Mouse (Mus musculus) midbrain, embryonic 11.5 days (tissue): ENCODE measurements around the gene Gimap9. TPM values are rescaled to one million over a fixed set of nuclear protein-coding genes. Genes with fewer than 3 reads are reported as not detected.

ENCODE experiments used
- ATAC-seq: fragments of 200-750 bp; cut with Nextera tagmentation; 2 replicates; pipeline ENCODE4 v1.8.0; 2017; ENCODE audit warnings: moderate TSS enrichment, moderate library complexity; ENCODE audit not compliant: low FRiP score
- DNase-seq: peaks from one replicate; pipeline ENCODE4 v3.0.0; 2015; ENCODE audit warnings: low spot score; ENCODE audit errors: missing footprints
- H3K27ac ChIP-seq: fragments of 300-500 bp; sonication (generic); 2 replicates; pipeline ENCODE4 v1.5.1; 2014; ENCODE audit warnings: low read depth, low read length
- H3K27me3 ChIP-seq: fragments of 300-500 bp; sonication (generic); 2 replicates; pipeline ENCODE4 v1.6.1; 2014; ENCODE audit warnings: mild to moderate bottlenecking, low read length, moderate library complexity, mixed read lengths; ENCODE audit not compliant: control insufficient read depth, insufficient read depth
- H3K36me3 ChIP-seq: fragments of 300-500 bp; sonication (generic); 2 replicates; pipeline ENCODE4 v1.6.1; 2014; ENCODE audit warnings: mild to moderate bottlenecking, low read length, moderate library complexity, mixed read lengths; ENCODE audit not compliant: control insufficient read depth, insufficient read depth
- H3K4me1 ChIP-seq: fragments of 300-500 bp; sonication (generic); 2 replicates; pipeline ENCODE4 v1.6.1; 2014; ENCODE audit warnings: low read length; ENCODE audit not compliant: control insufficient read depth, insufficient read depth
- H3K4me2 ChIP-seq: fragments of 300-500 bp; sonication (generic); 2 replicates; pipeline ENCODE4 v1.6.1; 2014; ENCODE audit warnings: mild to moderate bottlenecking, moderate library complexity
- H3K4me3 ChIP-seq: fragments of 300-500 bp; sonication (generic); 2 replicates; pipeline ENCODE4 v1.5.1; 2014; ENCODE audit warnings: low read depth, low read length
- H3K9ac ChIP-seq: fragments of 300-500 bp; sonication (generic); 2 replicates; pipeline ENCODE4 v1.6.1; 2014; ENCODE audit warnings: low read length
- H3K9me3 ChIP-seq: fragments of 300-500 bp; sonication (generic); 2 replicates; pipeline ENCODE4 v1.6.1; 2016; ENCODE audit warnings: low read length; ENCODE audit not compliant: control insufficient read depth
- WGBS: fragments of 180-500 bp; shearing (Covaris S2); extraction: QIAGEN DNeasy Blood & Tissue Kit; methylation state at CpG from one replicate; pipeline ENCODE4 v1.1.7; 2014; 5-methylcytosine and 5-hydroxymethylcytosine counted together
- polyA plus RNA-seq: library from polyadenylated mRNA; unstranded; fragments of >200 nt; fragmentation: Nextera tagmentation; extraction: Ambion mirVana; gene quantifications from 2 replicates; pipeline ENCODE4 v1.2.1, GENCODE M21; 2014

The Gimap9 gene
- polyA plus RNA-seq, 1 experiment from 2014 or later: 2.9 TPM

GRCm38 (mm10) chr6:48647611-48648010, 28.3 kb upstream of the Gimap9 start:
- H3K4me1 ChIP-seq: no peaks in the 10 kb centered on the region
- ATAC-seq: no peak
- 94% methylated on average over 2 of the region's 2 CpGs for WGBS

DNA sequence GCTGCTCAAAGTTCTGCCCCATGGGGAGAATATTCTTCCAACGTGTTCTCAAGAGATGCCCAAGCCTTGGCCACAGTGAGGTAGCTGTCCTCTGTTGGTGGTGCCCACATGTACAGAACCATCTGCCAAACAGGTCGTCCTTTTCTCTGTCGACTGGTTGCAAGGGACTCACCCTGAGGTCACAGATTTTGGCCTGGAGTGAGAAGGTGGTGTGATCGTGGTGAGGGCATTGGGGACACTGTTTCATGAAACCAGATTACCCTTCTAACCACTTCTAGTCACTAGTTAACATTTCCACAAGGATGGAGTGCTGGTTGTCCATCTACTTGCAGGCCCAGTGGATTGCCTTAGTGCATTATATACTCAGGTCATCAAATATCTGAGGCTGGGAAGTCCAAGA, 27.1 kb upstream of the Gimap9 start:
- no peak for ATAC-seq
- no peak overlapping the region for H3K4me3 ChIP-seq
- H3K36me3 ChIP-seq: no peaks in the 10 kb centered on the region
- no peaks in the 10 kb centered on the region for H3K4me1 ChIP-seq
- H3K9ac ChIP-seq: no peak overlapping the region
- WGBS: 82% methylated on average over 4 of the region's 4 CpGs
- no peak for DNase-seq
- H3K9me3 ChIP-seq: no peaks in the 10 kb centered on the region
- no peak overlapping the region for H3K4me2 ChIP-seq
- H3K27ac ChIP-seq: no peak overlapping the region
- H3K27me3 ChIP-seq: no peaks in the 10 kb centered on the region

More at GRCm38 (mm10) chr6:48647611-48648010, 28.3 kb upstream of the Gimap9 start:
- no peaks in the 10 kb centered on the region for H3K9me3 ChIP-seq
- H3K27ac ChIP-seq: no peak overlapping the region
- H3K27me3 ChIP-seq: no peaks in the 10 kb centered on the region
- H3K36me3 ChIP-seq: no peaks in the 10 kb centered on the region
- no peak for DNase-seq
- no peak overlapping the region for H3K4me3 ChIP-seq
- H3K4me2 ChIP-seq: no peak overlapping the region
- no peak overlapping the region for H3K9ac ChIP-seq

DNA sequence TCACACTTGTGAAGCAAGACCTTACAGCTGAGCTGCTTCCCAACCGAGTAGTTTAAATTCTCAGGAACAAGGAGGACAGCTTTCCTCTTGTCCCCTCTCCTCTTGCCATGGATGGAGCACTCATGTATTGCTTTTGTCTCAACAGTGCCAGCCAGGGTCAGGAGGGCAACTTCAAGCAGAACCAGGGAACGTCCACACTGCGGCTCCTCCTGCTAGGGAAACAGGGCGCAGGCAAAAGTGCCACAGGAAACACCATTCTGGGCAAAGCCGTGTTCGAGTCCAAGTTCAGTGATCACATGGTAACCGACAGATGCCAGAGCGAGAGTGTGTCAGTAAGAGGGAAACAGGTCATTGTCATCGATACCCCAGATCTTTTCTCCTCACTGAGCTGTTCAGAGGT, 25.9 kb upstream of the Gimap9 start:
- ATAC-seq (no peak), DNase-seq (no peak)
- H3K9me3 ChIP-seq: no peaks in the 10 kb centered on the region
- no peak overlapping the region for H3K4me3 ChIP-seq
- no peaks in the 10 kb centered on the region for H3K36me3 ChIP-seq
- H3K4me1 ChIP-seq: no peaks in the 10 kb centered on the region
- no peak overlapping the region for H3K4me2 ChIP-seq
- WGBS: 86% methylated on average over 9 of the region's 9 CpGs
- H3K9ac ChIP-seq: no peak overlapping the region
- H3K27me3 ChIP-seq: no peaks in the 10 kb centered on the region
- no peak overlapping the region for H3K27ac ChIP-seq

GRCm38 (mm10) chr6:48658721-48659120, 17.2 kb upstream of the Gimap9 start:
- no peak overlapping the region for H3K9ac ChIP-seq
- ATAC-seq: no peak
- no peaks in the 10 kb centered on the region for H3K36me3 ChIP-seq
- no peak for DNase-seq
- no peaks in the 10 kb centered on the region for H3K9me3 ChIP-seq
- no peaks in the 10 kb centered on the region for H3K4me1 ChIP-seq
- no peaks in the 10 kb centered on the region for H3K27me3 ChIP-seq
- H3K4me3 ChIP-seq: no peak overlapping the region
- H3K4me2 ChIP-seq: no peak overlapping the region
- no peak overlapping the region for H3K27ac ChIP-seq
- WGBS: 85% methylated on average over 5 of the region's 5 CpGs

- no peak overlapping the region for H3K27ac ChIP-seq
- H3K4me3 ChIP-seq: no peak overlapping the region
- no peak for ATAC-seq
- H3K36me3 ChIP-seq: no peaks in the 10 kb centered on the region
- H3K27me3 ChIP-seq: no peaks in the 10 kb centered on the region
- 81% methylated on average over 4 of the region's 4 CpGs for WGBS
- no peaks in the 10 kb centered on the region for H3K9me3 ChIP-seq
- H3K9ac ChIP-seq: no peak overlapping the region
- no peaks in the 10 kb centered on the region for H3K4me1 ChIP-seq
- no peak for DNase-seq
- no peak overlapping the region for H3K4me2 ChIP-seq
Measured at GRCm38 (mm10) chr6:48664750-48665149, 11.2 kb upstream of the Gimap9 start.

DNA sequence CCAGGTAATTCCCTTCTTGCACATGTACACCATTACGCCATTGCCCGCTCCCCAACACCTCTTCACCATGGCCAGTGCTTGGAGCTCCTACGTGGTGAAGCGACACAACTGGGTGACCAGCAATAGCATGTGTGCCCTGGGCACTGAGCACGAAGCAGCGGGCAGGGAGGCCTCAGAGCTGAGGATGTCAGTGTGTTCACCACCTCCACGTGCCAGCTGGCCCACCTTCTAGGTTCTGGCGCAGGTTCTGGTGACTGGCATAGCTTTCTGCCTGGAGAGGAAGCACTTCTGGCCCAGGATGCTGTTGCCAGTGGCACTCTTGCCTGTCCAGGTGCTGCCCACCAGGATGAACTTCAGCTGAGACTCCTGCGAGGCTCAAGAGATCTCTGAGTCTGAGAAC, 10.5 kb upstream of the Gimap9 start:
- H3K9ac ChIP-seq: no peak overlapping the region
- H3K4me2 ChIP-seq: no peak overlapping the region
- H3K4me1 ChIP-seq: no peaks in the 10 kb centered on the region
- DNase-seq (no peak), ATAC-seq (no peak)
- 91% methylated on average over 9 of the region's 9 CpGs for whole genome bisulfite sequencing
- no peaks in the 10 kb centered on the region for H3K9me3 ChIP-seq
- H3K4me3 ChIP-seq: no peak overlapping the region
- no peak overlapping the region for H3K27ac ChIP-seq
- no peaks in the 10 kb centered on the region for H3K36me3 ChIP-seq
- H3K27me3 ChIP-seq: no peaks in the 10 kb centered on the region

GRCm38 (mm10) chr6:48666159-48666586, 9.8 kb upstream of the Gimap9 start:
- Histone ChIP-seq H3K27ac (no peak overlapping the region), H3K9ac (no peak overlapping the region), H3K4me3 (no peak overlapping the region), H3K9me3 (no peaks in the 10 kb centered on the region), H3K36me3 (no peaks in the 10 kb centered on the region), H3K27me3 (no peaks in the 10 kb centered on the region), H3K4me1 (no peaks in the 10 kb centered on the region), H3K4me2 (no peak overlapping the region)
- DNase-seq (no peak), ATAC-seq (no peak)
- WGBS: 71% methylated on average over 7 of the region's 7 CpGs

- no peaks in the 10 kb centered on the region for H3K9me3 ChIP-seq
- no peak overlapping the region for H3K4me2 ChIP-seq
- ATAC-seq: no peak
Measured at GRCm38 (mm10) chr6:48668022-48668421, 7.9 kb upstream of the Gimap9 start.

GRCm38 (mm10) chr6:48669446-48669969, 6.4 kb upstream of the Gimap9 start:
- Histone ChIP-seq H3K4me3 (no peak overlapping the region), H3K4me1 (no peaks in the 10 kb centered on the region), H3K27ac (no peak overlapping the region), H3K9me3 (no peaks in the 10 kb centered on the region), H3K36me3 (no peaks in the 10 kb centered on the region), H3K4me2 (no peak overlapping the region), H3K27me3 (no peaks in the 10 kb centered on the region), H3K9ac (no peak overlapping the region)
- WGBS: 61% methylated on average over 2 of the region's 2 CpGs
- no peak for ATAC-seq
- DNase-seq: no peak

More at GRCm38 (mm10) chr6:48668022-48668421, 7.9 kb upstream of the Gimap9 start:
- no peaks in the 10 kb centered on the region for H3K36me3 ChIP-seq
- H3K4me3 ChIP-seq: no peak overlapping the region
- no peak overlapping the region for H3K9ac ChIP-seq
- no peak for DNase-seq
- no peak overlapping the region for H3K27ac ChIP-seq
- no peaks in the 10 kb centered on the region for H3K27me3 ChIP-seq
- H3K4me1 ChIP-seq: no peaks in the 10 kb centered on the region
